Comparison of ENCODE assay signal across 8 mouse cellular contexts in the genomic region with DNA sequence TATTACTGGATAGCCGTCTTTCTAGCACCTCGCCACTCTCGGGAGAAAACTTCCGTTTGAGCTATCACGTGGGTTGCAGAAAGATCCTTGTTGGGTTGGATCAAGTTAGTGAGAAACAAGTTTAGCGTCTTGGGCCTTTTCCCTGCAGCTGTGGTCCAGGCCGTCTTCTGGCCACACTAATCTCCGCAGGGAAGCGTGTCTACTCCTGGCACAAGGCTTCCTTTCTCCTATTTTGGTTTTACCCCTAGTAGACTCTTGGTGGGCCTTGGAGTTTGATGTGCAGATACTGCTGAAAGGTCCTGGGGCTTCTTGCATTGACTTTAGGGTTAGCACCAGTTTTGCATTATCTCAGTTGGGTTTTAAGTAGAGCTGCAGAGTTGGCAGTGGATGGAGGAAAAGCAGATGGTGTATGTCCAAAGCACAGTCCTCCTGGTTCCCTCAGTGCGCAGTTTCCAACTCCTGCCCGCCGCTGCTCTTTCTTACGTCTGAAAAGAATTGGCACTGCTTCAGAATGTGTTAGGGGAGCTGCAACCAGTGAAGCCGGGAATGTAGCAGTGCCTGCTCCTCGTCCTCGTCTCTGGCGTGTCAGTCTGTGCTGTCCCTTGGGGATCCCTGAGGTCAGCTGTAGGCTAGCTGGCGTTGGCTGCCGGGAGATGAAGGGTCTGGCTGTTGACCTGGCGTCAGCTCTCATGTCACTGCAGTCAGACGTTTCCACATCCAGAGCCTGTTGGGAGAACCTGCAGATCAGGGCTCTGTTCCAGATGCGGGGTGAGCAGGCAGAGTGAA.
DNase-seq lines count a peak whose midpoint lies in the region; ATAC-seq and TF ChIP-seq lines count a peak whose summit lies in the region.

No protein-coding gene starts in this region.

- H3K36me3 ChIP-seq in hindbrain, embryonic 10.5 days, result peaks cover 88% of the 10 kb centered on the region
- peaks cover 46% of the 10 kb centered on the region for H3K36me3 ChIP-seq in hindbrain, embryonic 12.5 days

- DNase-seq in hindbrain, embryonic 10.5 days (ENCODE audit: low spot score), result peak; percentile 18
- peak; percentile 41 for DNase-seq in heart, adult 8-10 months (ENCODE audit: low spot score)
- no peak for DNase-seq in left cerebral cortex, adult 2 months (ENCODE audit: extremely low spot score in 1 of 2, low spot score in 2 of 2)
- no peak for DNase-seq in spleen, adult 18-20 months
- no peak for DNase-seq in thymus, postnatal 10 days (ENCODE audit: low spot score in 2 of 2)
- no peak for DNase-seq in adrenal gland, postnatal 4 days (ENCODE audit: low spot score in 2 of 2)

- intact Hi-C loops in left cerebral cortex, adult 2 months (cut with DNase I), result loop anchor here (2.0 kb wide), 1 partner anchor 67 kb away; no protein-coding TSS in a partner anchor

- no peak overlapping the region for H3K4me3 ChIP-seq in hindbrain, embryonic 10.5 days
- H3K4me3 ChIP-seq in hindbrain, embryonic 12.5 days, result no peak overlapping the region
- H3K4me3 ChIP-seq in cortical plate, adult 2 months (ENCODE audit: insufficient read depth, low read length), result no peak overlapping the region
- H3K4me3 ChIP-seq in left cerebral cortex, adult 2 months, result no peak overlapping the region

- TF ChIP-seq POLR2A in cortical plate, adult 2 months (IDR thresholded peaks at IDR 0.05; ENCODE audit: extremely low read depth, insufficient read depth, low read length), result no peak

- no peak for ATAC-seq in hindbrain, embryonic 12.5 days (ENCODE audit: low FRiP score)

- H3K4me2 ChIP-seq in hindbrain, embryonic 12.5 days (replicated peaks), result no peak overlapping the region

- H3K27ac ChIP-seq in hindbrain, embryonic 10.5 days, result no peak overlapping the region
- H3K27ac ChIP-seq in hindbrain, embryonic 12.5 days, result no peak overlapping the region
- peak overlapping the region; percentile 48; the same call in 1 of the 2 replicates for H3K27ac ChIP-seq in cortical plate, adult 2 months (ENCODE audit: insufficient read depth, low read length)
- H3K27ac ChIP-seq in left cerebral cortex, adult 2 months, result peak overlapping the region; percentile 66; the same call in 1 of the 2 replicates

- WGBS in hindbrain, embryonic 10.5 days, result 76% methylated on average over 22 of the region's 22 CpGs
- WGBS in hindbrain, embryonic 12.5 days, result 77% methylated on average over 22 of the region's 22 CpGs

- H3K27me3 ChIP-seq in hindbrain, embryonic 10.5 days (ENCODE audit: insufficient read depth, poor library complexity, severe bottlenecking), result no peaks in the 10 kb centered on the region
- no peaks in the 10 kb centered on the region for H3K27me3 ChIP-seq in hindbrain, embryonic 12.5 days

- no peak overlapping the region for H3K9ac ChIP-seq in hindbrain, embryonic 12.5 days

- no peaks in the 10 kb centered on the region for H3K9me3 ChIP-seq in hindbrain, embryonic 10.5 days
- H3K9me3 ChIP-seq in hindbrain, embryonic 12.5 days (replicated peaks), result no peaks in the 10 kb centered on the region

- no peak for TF ChIP-seq CTCF in cortical plate, adult 2 months (IDR thresholded peaks at IDR 0.05; ENCODE audit: extremely low read depth, insufficient read depth, low read length)
- no peak for TF ChIP-seq CTCF in left cerebral cortex, adult 2 months (IDR thresholded peaks at IDR 0.05)

- H3K4me1 ChIP-seq in hindbrain, embryonic 10.5 days (replicated peaks), result peaks cover 21% of the 10 kb centered on the region
- H3K4me1 ChIP-seq in hindbrain, embryonic 12.5 days, result peaks cover 11% of the 10 kb centered on the region
- H3K4me1 ChIP-seq in cortical plate, adult 2 months (ENCODE audit: control insufficient read depth, insufficient read depth, low read length), result peaks cover 29% of the 10 kb centered on the region

Comparison
In these comparisons a context has a peak if more than half of its experiments do, and no peak if none do; other contexts are left out.
1. DNase-seq: peak in hindbrain, embryonic 10.5 days (single experiment) and heart, adult 8-10 months (single experiment); none in left cerebral cortex, adult 2 months (0 of 2), spleen, adult 18-20 months (0 of 2), thymus, postnatal 10 days (0 of 2) and adrenal gland, postnatal 4 days (0 of 2).
2. H3K27ac ChIP-seq: peak in cortical plate, adult 2 months (single experiment) and left cerebral cortex, adult 2 months (single experiment); none in hindbrain, embryonic 10.5 days (single experiment) and hindbrain, embryonic 12.5 days (single experiment).